Mouse (Mus musculus): ENCODE data around the gene Ppp1r14d.

Ppp1r14d gene

GRCm38 (mm10) chr2:119237210-119237870, 7.6 kb upstream of the Ppp1r14d start, which contains the start of gene Spint1:
Spint1 (plus strand) TSS chr2:119237362.
- no peak for DNase-seq (ENCODE audit: low spot score)

GRCm38 (mm10) chr2:119236682-119237209, 7.0 kb upstream of the Ppp1r14d start:
- no peak for DNase-seq (ENCODE audit: low spot score)

- no peak for DNase-seq (ENCODE audit: low spot score)
Measured at GRCm38 (mm10) chr2:119209176-119209507, 20.6 kb downstream of the Ppp1r14d start.

- peak; percentile 75 for DNase-seq (ENCODE audit: low spot score)
Measured at GRCm38 (mm10) chr2:119208344-119209175, 21.1 kb downstream of the Ppp1r14d start, which contains the start of the genes Zfyve19 and Dnajc17. Zfyve19 (plus strand) TSS chr2:119208617. Dnajc17 (minus strand) TSS chr2:119208795.

GRCm38 (mm10) chr2:119207961-119208343, 21.8 kb downstream of the Ppp1r14d start:
- DNase-seq (ENCODE audit: low spot score), result no peak

GRCm38 (mm10) chr2:119203871-119204460, 25.7 kb downstream of the Ppp1r14d start:
- DNase-seq (ENCODE audit: low spot score), result no peak

GRCm38 (mm10) chr2:119202914-119203453, 26.7 kb downstream of the Ppp1r14d start:
- no peak for DNase-seq (ENCODE audit: low spot score)

GRCm38 (mm10) chr2:119198934-119199333, 30.8 kb downstream of the Ppp1r14d start:
- DNase-seq (ENCODE audit: low spot score), result no peak

- DNase-seq (ENCODE audit: low spot score), result no peak
Measured at GRCm38 (mm10) chr2:119198049-119198448, 31.7 kb downstream of the Ppp1r14d start.

GRCm38 (mm10) chr2:119197493-119197892, 32.2 kb downstream of the Ppp1r14d start:
- no peak for DNase-seq (ENCODE audit: low spot score)

- no peak for DNase-seq (ENCODE audit: low spot score)
Measured at GRCm38 (mm10) chr2:119196316-119197108, 33.2 kb downstream of the Ppp1r14d start.

- no peak for DNase-seq (ENCODE audit: low spot score)
Measured at GRCm38 (mm10) chr2:119194140-119194539, 35.6 kb downstream of the Ppp1r14d start.

GRCm38 (mm10) chr2:119190969-119191368, 38.7 kb downstream of the Ppp1r14d start:
- no peak for DNase-seq (ENCODE audit: low spot score)

GRCm38 (mm10) chr2:119189029-119189710, 40.5 kb downstream of the Ppp1r14d start:
- peak; percentile 87 for DNase-seq (ENCODE audit: low spot score)

- DNase-seq (ENCODE audit: low spot score), result no peak
Measured at GRCm38 (mm10) chr2:119182914-119183313, 46.8 kb downstream of the Ppp1r14d start.

- DNase-seq (ENCODE audit: low spot score), result no peak
Measured at GRCm38 (mm10) chr2:119177384-119177939, 52.2 kb downstream of the Ppp1r14d start.

- DNase-seq (ENCODE audit: low spot score), result no peak
Measured at GRCm38 (mm10) chr2:119176761-119177160, 52.9 kb downstream of the Ppp1r14d start.

- no peak for DNase-seq (ENCODE audit: low spot score)
Measured at GRCm38 (mm10) chr2:119175614-119176013, 54.1 kb downstream of the Ppp1r14d start.

- no peak for DNase-seq (ENCODE audit: low spot score)
Measured at GRCm38 (mm10) chr2:119174866-119175265, 54.8 kb downstream of the Ppp1r14d start.

GRCm38 (mm10) chr2:119173991-119174651, 55.6 kb downstream of the Ppp1r14d start, which contains the start of gene Gm14137:
Gm14137 (plus strand) TSS chr2:119174509.
- no peak for DNase-seq (ENCODE audit: low spot score)
